Mouse (Mus musculus) neutrophil, adult 83 days (primary cell): ENCODE data around the gene Gtf2ird1. TPM values are rescaled to one million over a fixed set of nuclear protein-coding genes. Genes with fewer than 3 reads are reported as not detected.

ENCODE experiments used
- total RNA-seq, 2 experiments: library from RNA; stranded (reverse); gene quantifications; one replicate each; pipeline ENCODE4 v1.2.4; 2023

The Gtf2ird1 gene
- 10 to 100 TPM; 11.2 to 12.8 TPM for total RNA-seq

DNA sequence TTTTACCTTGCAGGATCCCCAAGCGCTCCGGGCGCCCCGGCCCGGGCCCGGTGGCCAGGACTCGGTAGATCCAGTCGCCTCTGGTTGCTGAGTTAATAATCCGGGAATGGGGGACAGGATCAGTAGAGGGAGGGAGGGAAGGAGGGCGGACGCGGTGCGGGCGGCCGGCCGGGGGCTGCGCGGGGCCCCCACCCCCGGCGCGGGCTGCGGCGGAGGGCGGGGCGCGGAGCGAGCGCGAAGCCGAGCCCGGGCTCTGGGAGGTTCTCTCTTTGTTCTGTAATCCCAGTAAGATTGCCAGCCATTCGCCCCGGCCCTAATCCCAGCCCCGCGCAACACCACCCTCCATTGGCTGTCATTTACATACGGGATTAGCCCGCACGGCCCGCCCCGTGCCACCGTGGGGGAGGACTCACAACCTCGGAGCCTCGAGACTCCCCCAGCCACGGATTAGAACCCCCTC is at the start of gene Gtf2ird1:
Gene Gtf2ird1 (minus strand): TSS at position 214 of the 460 bp plus-strand sequence.

DNA sequence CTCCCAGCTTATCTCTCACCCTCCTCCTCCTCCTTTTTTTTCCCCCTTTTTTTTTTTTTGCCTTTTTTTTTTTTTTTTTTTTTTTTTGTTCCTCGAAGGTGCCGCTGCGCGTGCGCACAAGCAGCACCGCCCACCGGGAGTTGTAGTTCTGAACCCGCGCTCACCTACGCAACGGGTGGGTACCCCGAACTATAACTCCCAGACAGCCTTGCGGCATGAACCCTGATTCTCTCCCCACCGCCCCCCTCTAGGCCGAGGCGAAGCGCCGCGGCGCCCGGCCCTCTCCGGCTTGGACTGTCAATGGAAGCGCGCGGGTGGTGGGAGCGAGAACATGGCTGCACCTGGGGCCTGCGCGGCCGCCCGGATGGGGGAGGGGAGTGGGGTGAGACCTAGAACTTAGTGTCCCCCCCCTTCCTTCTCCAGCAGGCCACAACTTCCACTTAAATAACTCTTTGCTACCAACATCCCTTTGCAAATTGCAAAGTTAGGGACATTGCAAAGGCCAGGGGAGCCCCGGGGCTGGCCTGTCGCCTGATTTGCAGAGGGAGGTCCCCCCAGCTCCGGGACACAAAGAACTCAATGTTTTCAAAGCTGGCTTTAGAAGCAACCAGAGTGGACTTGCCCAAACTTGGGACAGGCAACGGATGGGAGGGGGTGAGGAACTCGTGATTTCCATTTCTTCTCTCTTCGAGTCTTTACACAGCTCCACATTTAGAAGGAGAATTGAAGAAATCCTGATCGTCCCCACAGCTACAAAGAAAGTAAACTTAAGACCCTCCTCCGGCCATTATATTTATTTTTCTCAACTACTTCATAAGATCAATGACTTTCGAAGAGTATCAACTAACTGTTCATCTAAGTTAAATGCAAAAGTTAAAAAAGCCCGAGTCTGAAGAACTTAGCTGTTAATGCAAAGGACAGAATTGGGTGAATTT is 141.6 kb downstream of the Gtf2ird1 start, which contains the start of gene Gtf2i:
Gene Gtf2i (minus strand): TSS at position 73 of the 935 bp plus-strand sequence.

Other genes with a start within 250 kb of the Gtf2ird1 start
- gene Ncf1, start 227.1 kb downstream of the Gtf2ird1 start, total RNA-seq: 1,000 to 10,000 TPM; 1,064 to 1,106 TPM
- 10 to 100 TPM; 35.2 to 42.6 TPM for gene Gtf2i, start 142.0 kb downstream of the Gtf2ird1 start, total RNA-seq
- gene Clip2, start 95.7 kb upstream of the Gtf2ird1 start, total RNA-seq: 1 to 10 TPM; 7.6 to 8.8 TPM
- not detected for gene Syna, start 103.5 kb upstream of the Gtf2ird1 start, total RNA-seq
- 100 to 1,000 TPM in 1 of 2 experiments, 10 to 100 TPM in 1; 93.0 to 105 TPM for gene Rfc2, start 124.7 kb upstream of the Gtf2ird1 start, total RNA-seq
- gene Lat2, start 158.3 kb upstream of the Gtf2ird1 start, total RNA-seq: 10 to 100 TPM; 35.1 to 40.0 TPM
- gene Eif4h, start 182.8 kb upstream of the Gtf2ird1 start, total RNA-seq: 100 to 1,000 TPM; 169 to 182 TPM
- 10 to 100 TPM in 1 of 2 experiments, 1 to 10 TPM in 1; 8.6 to 10.3 TPM for gene Limk1, start 231.9 kb upstream of the Gtf2ird1 start, total RNA-seq